Mouse (Mus musculus) neural tube, postnatal 0 days (tissue): Measurements from ENCODE around the gene Oog4. TPM values are rescaled to one million over a fixed set of nuclear protein-coding genes. Genes with fewer than 3 reads are reported as not detected.

Source experiments
- polyA plus RNA-seq: library from polyadenylated mRNA; unstranded; fragments of >200 nt; fragmentation: Nextera tagmentation; extraction: Ambion mirVana; gene quantifications from 2 replicates; pipeline ENCODE4 v1.2.1, GENCODE M21; 2015

Oog4 gene
- polyA plus RNA-seq: not detected in 2 replicates

GRCm38 (mm10) chr4:143450224-143450623 lies at the start of gene Oog4:
Gene Oog4, minus strand, starts transcription at chr4:143450324.

GRCm38 (mm10) chr4:143412219-143413092 lies 37.7 kb downstream of the Oog4 start, which contains the start of gene Pramef8:
Gene Pramef8, plus strand, starts transcription at chr4:143412426.

GRCm38 (mm10) chr4:143394181-143394580 lies 55.9 kb downstream of the Oog4 start, which contains the start of gene Pramel1:
Gene Pramel1, plus strand, starts transcription at chr4:143394428.

Other genes starting within 250 kb of the Oog4 start
- gene Prdm2, start 237.3 kb downstream of the Oog4 start, polyA plus RNA-seq: 12.0 and 12.1 TPM in 2 replicates
- 27.6 and 29.9 TPM in 2 replicates for gene Pdpn, start 150.8 kb downstream of the Oog4 start, polyA plus RNA-seq
- gene Lrrc38, start 100.6 kb downstream of the Oog4 start, polyA plus RNA-seq: 0.92 and 1.1 TPM in 2 replicates
- not detected in 2 replicates for gene Pramel1, start 55.9 kb downstream of the Oog4 start, polyA plus RNA-seq
- gene Pramef8, start 37.9 kb downstream of the Oog4 start, polyA plus RNA-seq: 12.2 and 13.5 TPM in 2 replicates
- not detected in 2 replicates for gene Gm13043, start 61.0 kb upstream of the Oog4 start, polyA plus RNA-seq
- not detected in 2 replicates for gene Gm13040, start 85.6 kb upstream of the Oog4 start, polyA plus RNA-seq
- not detected in 2 replicates for gene BC080695, start 101.4 kb upstream of the Oog4 start, polyA plus RNA-seq
- gene Gm13057, start 101.4 kb upstream of the Oog4 start, polyA plus RNA-seq: not detected in 2 replicates
- gene Gm13083, start 164.7 kb upstream of the Oog4 start, polyA plus RNA-seq: not detected in 2 replicates
- not detected in 2 replicates for gene Gm13088, start 206.9 kb upstream of the Oog4 start, polyA plus RNA-seq